Mouse (Mus musculus) telencephalon, adult 2 months (tissue): ENCODE data around the gene Tas2r108.

ENCODE experiments used
- DNase-seq: peaks from one replicate; pipeline ENCODE4 v3.0.0-alpha.2; 2011; ENCODE audit warnings: low read depth, low spot score

Tas2r108 gene

DNA sequence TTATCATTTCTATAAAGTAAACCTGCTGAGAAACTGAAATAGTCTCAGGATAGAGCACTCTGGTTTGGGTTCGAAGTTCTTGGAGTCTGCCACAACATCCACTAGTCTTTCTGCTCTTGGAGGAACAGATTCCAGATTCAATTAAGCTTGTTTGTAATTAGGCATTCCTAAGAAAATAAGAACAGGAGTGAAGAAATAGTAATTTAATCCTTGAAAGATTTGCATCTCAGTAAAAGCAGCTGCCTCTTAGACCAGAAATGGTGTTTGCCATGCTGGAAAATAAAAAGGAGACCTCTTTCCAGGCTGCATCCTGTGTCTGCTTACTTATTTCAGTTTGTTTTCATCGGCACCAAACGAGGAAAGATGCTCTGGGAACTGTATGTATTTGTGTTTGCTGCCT, at the start of gene Tas2r108:
Tas2r108 (plus strand) TSS at position 301 of the 400 bp plus-strand sequence.
- DNase-seq: no peak

- DNase-seq: no peak
These were observed 44.7 kb upstream of the Tas2r108 start for GRCm38 (mm10) chr6:40448626-40449025.

GRCm38 (mm10) chr6:40454436-40455041, 38.8 kb upstream of the Tas2r108 start:
- no peak for DNase-seq

- no peak for DNase-seq
These were observed 27.6 kb upstream of the Tas2r108 start for GRCm38 (mm10) chr6:40465710-40466109.

- peak; percentile 96 for DNase-seq
These were observed 22.2 kb upstream of the Tas2r108 start, which contains the start of gene Ssbp1 for GRCm38 (mm10) chr6:40470916-40471719. TSS of gene Ssbp1 (plus strand) at chr6:40471352.

DNA sequence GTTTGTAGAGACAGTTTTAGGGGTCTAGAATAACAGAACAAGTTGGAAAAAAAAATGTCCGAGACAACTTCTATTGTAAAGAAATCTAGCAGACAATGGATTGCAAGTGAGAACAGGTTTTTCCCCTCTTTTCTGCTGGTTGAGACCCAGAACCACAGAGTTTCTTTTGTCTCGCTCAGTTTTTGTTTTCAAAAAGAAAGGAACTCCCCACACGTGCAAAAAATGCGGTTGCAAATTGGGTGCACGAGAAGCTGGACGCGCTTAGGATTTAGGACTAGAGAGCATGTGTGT, 21.7 kb upstream of the Tas2r108 start:
- DNase-seq: no peak

- no peak for DNase-seq
These were observed 17.2 kb upstream of the Tas2r108 start for GRCm38 (mm10) chr6:40476132-40476531.

DNA sequence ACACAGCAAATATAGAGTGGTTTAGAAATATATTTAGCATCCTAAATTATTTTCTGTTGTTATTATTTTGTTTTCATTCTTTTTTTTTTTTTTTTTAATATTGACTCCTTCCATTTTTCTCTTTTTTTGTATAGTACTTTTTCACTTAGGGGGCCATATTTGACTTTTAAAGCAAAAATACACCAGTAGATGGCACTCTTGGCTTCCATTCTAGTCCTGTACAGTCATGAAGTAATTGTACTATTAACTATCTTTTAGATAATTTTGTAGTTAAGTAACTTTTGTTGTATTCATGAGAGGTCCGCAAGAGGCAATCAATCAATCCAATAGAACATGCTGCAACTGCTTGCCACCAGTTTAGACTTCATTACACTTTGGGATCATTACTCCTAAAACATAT, 13.6 kb upstream of the Tas2r108 start:
- peak; percentile 6 for DNase-seq

GRCm38 (mm10) chr6:40482318-40482717, 11.0 kb upstream of the Tas2r108 start:
- DNase-seq: peak; percentile 28

- DNase-seq: no peak
These were observed 2.4 kb upstream of the Tas2r108 start, which contains the start of gene Tas2r137 for GRCm38 (mm10) chr6:40490933-40491332. TSS of gene Tas2r137 (plus strand) at chr6:40491233.

- no peak for DNase-seq
These were observed 26.1 kb downstream of the Tas2r108 start, which contains the start of gene Prss37 for GRCm38 (mm10) chr6:40519408-40519807. TSS of gene Prss37 (minus strand) at chr6:40519508.
